Mouse (Mus musculus): Measurements from ENCODE around the gene Htr3b.

DNA sequence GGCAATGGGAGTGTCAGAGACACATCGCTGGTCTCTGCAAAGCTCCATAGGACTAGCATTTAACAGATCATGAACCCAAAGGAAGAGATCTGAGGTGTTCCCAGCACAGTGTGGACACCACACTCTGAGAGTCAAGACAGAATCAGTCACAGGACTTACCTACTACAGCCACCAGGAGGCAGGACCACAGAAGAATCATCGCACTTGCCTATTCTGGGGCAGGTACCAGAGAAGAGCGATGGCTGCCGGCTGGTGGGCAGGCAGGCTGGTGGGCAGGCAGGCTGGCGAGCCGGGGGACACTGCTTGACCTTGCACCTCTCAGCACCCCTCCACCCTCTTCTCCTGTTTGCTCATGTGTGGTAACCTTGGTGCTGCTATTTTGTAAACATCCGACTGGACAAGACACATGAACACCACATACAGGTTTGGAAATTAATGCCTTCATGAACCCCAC, at the start of gene Htr3b:
- TF ChIP-seq CTCF (IDR thresholded peaks at IDR 0.05; ENCODE audit: borderline replicate concordance, insufficient read depth, low read length) (no peak), POLR2A (IDR thresholded peaks at IDR 0.05; ENCODE audit: low read depth, low read length) (no peak)

All from embryonic fibroblast, embryonic 13.5 days (primary cell).